ENCODE assay signal across 9 mouse cellular contexts in genomic region chr19:53389851-53390431, GRCm38 (mm10). TPM values are rescaled to one million over a fixed set of nuclear protein-coding genes. Genes with fewer than 3 reads are reported as not detected.
DNase-seq lines count a peak whose midpoint lies in the region; ATAC-seq and TF ChIP-seq lines count a peak whose summit lies in the region.
"Had no signal": no experiment of that assay in that cellular context is flagged by ENCODE, and none has a peak within 500 bp of the region (broad histone marks: within the 10 kb centered on the region; RNA-seq: fewer than 3 reads in every experiment).

No protein-coding gene starts in this region.

- peaks cover 35% of the 10 kb centered on the region for H3K36me3 ChIP-seq in kidney, embryonic 14.5 days (ENCODE audit: control insufficient read depth, insufficient read depth, low read length)
- H3K36me3 ChIP-seq in E14TG2a.4 (ENCODE audit: insufficient read depth, low read length): peaks cover 43% of the 10 kb centered on the region
- peaks cover 37% of the 10 kb centered on the region for H3K36me3 ChIP-seq in embryonic facial prominence, embryonic 14.5 days (ENCODE audit: control insufficient read depth, insufficient read depth, low read length)
- H3K36me3 ChIP-seq in midbrain, embryonic 10.5 days: peaks cover 42% of the 10 kb centered on the region

- no peaks in the 10 kb centered on the region for H3K9me3 ChIP-seq in kidney, embryonic 14.5 days (ENCODE audit: control insufficient read depth, low read length)
- no peaks in the 10 kb centered on the region for H3K9me3 ChIP-seq in E14TG2a.4 (ENCODE audit: low read length)
- no peaks in the 10 kb centered on the region for H3K9me3 ChIP-seq in embryonic facial prominence, embryonic 14.5 days (ENCODE audit: control insufficient read depth, low read length)
- no peaks in the 10 kb centered on the region for H3K9me3 ChIP-seq in midbrain, embryonic 10.5 days (replicated peaks)

- H3K4me3 ChIP-seq in kidney, embryonic 14.5 days (ENCODE audit: low read length): peak overlapping the region; percentile 98
- peak overlapping the region; percentile 99 for H3K4me3 ChIP-seq in E14TG2a.4 (replicated peaks; ENCODE audit: low read length)
- H3K4me3 ChIP-seq in embryonic facial prominence, embryonic 14.5 days (ENCODE audit: low read depth, low read length): peak overlapping the region; percentile 96
- peak overlapping the region; percentile 98 for H3K4me3 ChIP-seq in midbrain, embryonic 10.5 days

- no peaks in the 10 kb centered on the region for H3K27me3 ChIP-seq in kidney, embryonic 14.5 days (ENCODE audit: control insufficient read depth, insufficient read depth, low read length)
- H3K27me3 ChIP-seq in E14TG2a.4 (ENCODE audit: insufficient read depth, low read length): no peaks in the 10 kb centered on the region
- no peaks in the 10 kb centered on the region for H3K27me3 ChIP-seq in embryonic facial prominence, embryonic 14.5 days (replicated peaks; ENCODE audit: control insufficient read depth, insufficient read depth, low read length)
- no peaks in the 10 kb centered on the region for H3K27me3 ChIP-seq in midbrain, embryonic 10.5 days (ENCODE audit: low read depth, poor library complexity, severe bottlenecking)

- H3K9ac ChIP-seq in kidney, embryonic 14.5 days (ENCODE audit: low read depth, low read length): peak overlapping the region; percentile 99
- peak overlapping the region; percentile 99 for H3K9ac ChIP-seq in embryonic facial prominence, embryonic 14.5 days (ENCODE audit: low read depth, low read length)

- DNase-seq in kidney, adult 9 months: no peak
- peak; percentile 68 for DNase-seq in embryonic facial prominence, embryonic 14.5 days (ENCODE audit: low spot score)
- DNase-seq in induced T-regulatory cell, adult 2 months (ENCODE audit: low read depth): peak; percentile 77
- DNase-seq in midbrain, embryonic 10.5 days (ENCODE audit: low spot score): no peak
- DNase-seq in cerebellum, adult 8-10 months: no peak
- DNase-seq in ovary, postnatal 36 days (ENCODE audit: low spot score): no peak

- H3K27ac ChIP-seq in kidney, embryonic 14.5 days (ENCODE audit: low read depth, low read length): peak overlapping the region; percentile 98
- H3K27ac ChIP-seq in embryonic facial prominence, embryonic 14.5 days (replicated peaks; ENCODE audit: low read depth, low read length): peak overlapping the region; percentile 99
- peak overlapping the region; percentile 98 for H3K27ac ChIP-seq in midbrain, embryonic 10.5 days (replicated peaks)

- WGBS in kidney, embryonic 14.5 days: under 1% methylated on average over 40 of the region's 59 CpGs
- under 1% methylated on average over 40 of the region's 59 CpGs for WGBS in embryonic facial prominence, embryonic 14.5 days
- under 1% methylated on average over 59 of the region's 59 CpGs for WGBS in midbrain, embryonic 10.5 days

- peaks cover 4% of the 10 kb centered on the region; the same call in 1 of the 2 replicates for H3K4me1 ChIP-seq in kidney, embryonic 14.5 days (ENCODE audit: control insufficient read depth, insufficient read depth, low read length)
- peaks cover 76% of the 10 kb centered on the region for H3K4me1 ChIP-seq in E14TG2a.4 (replicated peaks; ENCODE audit: low read depth, low read length)
- H3K4me1 ChIP-seq in embryonic facial prominence, embryonic 14.5 days (ENCODE audit: control insufficient read depth, insufficient read depth, low read length): peaks cover 8% of the 10 kb centered on the region
- H3K4me1 ChIP-seq in midbrain, embryonic 10.5 days: peaks cover 29% of the 10 kb centered on the region

- no peak for TF ChIP-seq CTCF in E14TG2a.4 (conservative IDR thresholded peaks at IDR 0.05; ENCODE audit: low read length)

- H3K4me2 ChIP-seq in kidney, embryonic 14.5 days (replicated peaks; ENCODE audit: low read depth, low read length): peak overlapping the region; percentile 55
- peak overlapping the region; percentile 55 for H3K4me2 ChIP-seq in embryonic facial prominence, embryonic 14.5 days (ENCODE audit: low read depth, low read length)

- ATAC-seq in kidney, embryonic 14.5 days (ENCODE audit: low FRiP score, low TSS enrichment): peak; percentile 91
- ATAC-seq in embryonic facial prominence, embryonic 14.5 days (ENCODE audit: low read depth): peak; percentile 91

RNA-seq across cellular contexts. Expression of gene Smndc1, which starts 0.4 kb away (rescaled TPM):
- polyA plus RNA-seq in kidney, embryonic 14.5 days (2014; fragmentation: Nextera tagmentation; extraction: Ambion mirVana): 47.7 and 49.4 TPM in 2 replicates
- polyA plus RNA-seq in embryonic facial prominence, embryonic 14.5 days (2014; fragmentation: Nextera tagmentation; extraction: Ambion mirVana): 38.8 and 40.2 TPM in 2 replicates
- polyA plus RNA-seq in midbrain, embryonic 10.5 days (2016; fragmentation: Nextera tagmentation; extraction: Ambion mirVana): 44.4 and 45.0 TPM in 2 replicates

RNA-seq across cellular contexts. Expression of gene Gm10197, which starts 18.4 kb away (rescaled TPM):
- 2.0 and 3.2 TPM in 2 replicates for polyA plus RNA-seq in kidney, embryonic 14.5 days (2014; fragmentation: Nextera tagmentation; extraction: Ambion mirVana)
- 6.4 TPM in 1 of 2 replicates, not detected in the other for polyA plus RNA-seq in embryonic facial prominence, embryonic 14.5 days (2014; fragmentation: Nextera tagmentation; extraction: Ambion mirVana)
- 2.1 and 4.3 TPM in 2 replicates for polyA plus RNA-seq in midbrain, embryonic 10.5 days (2016; fragmentation: Nextera tagmentation; extraction: Ambion mirVana)
- polyA plus RNA-seq: brain, embryonic 14.5 days had no signal

Comparison
In these comparisons a context has a peak if more than half of its experiments do, and no peak if none do; other contexts are left out.
1. DNase-seq: peak in embryonic facial prominence, embryonic 14.5 days (single experiment) and induced T-regulatory cell, adult 2 months (single experiment); none in kidney, adult 9 months (single experiment), midbrain, embryonic 10.5 days (single experiment), cerebellum, adult 8-10 months (single experiment) and ovary, postnatal 36 days (single experiment).
2. Peak in every context shown above with its lines, with median percentiles within 50 percentile points of each other: H3K27ac ChIP-seq and H3K4me3 ChIP-seq.